Mouse (Mus musculus): ENCODE results near the gene Col6a3.

The Col6a3 gene

DNA sequence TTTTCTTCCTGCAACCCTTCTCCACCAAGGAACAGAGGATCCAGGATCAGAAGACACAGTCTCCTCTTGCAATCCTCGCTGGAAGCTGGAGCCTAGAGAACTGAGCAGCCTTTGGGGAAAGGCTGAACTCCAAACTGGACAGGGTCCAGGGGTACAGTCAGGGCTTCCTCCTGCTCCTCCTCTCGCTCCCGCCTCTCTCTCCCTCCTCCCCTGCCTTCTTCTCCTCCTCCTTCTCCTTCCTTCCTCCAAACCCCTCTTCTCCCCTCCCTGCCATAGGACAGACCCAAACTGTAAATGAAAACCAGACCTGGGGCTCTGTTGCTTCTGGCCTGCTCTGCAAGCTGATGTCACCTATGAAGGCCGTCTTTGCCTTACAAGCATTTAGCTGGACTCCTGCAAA is at the start of gene Col6a3:
TSS of gene Col6a3 (minus strand) at position 136 of the 400 bp plus-strand sequence.
- DNase-seq (ENCODE audit: low spot score in 2 of 2): no peak

DNA sequence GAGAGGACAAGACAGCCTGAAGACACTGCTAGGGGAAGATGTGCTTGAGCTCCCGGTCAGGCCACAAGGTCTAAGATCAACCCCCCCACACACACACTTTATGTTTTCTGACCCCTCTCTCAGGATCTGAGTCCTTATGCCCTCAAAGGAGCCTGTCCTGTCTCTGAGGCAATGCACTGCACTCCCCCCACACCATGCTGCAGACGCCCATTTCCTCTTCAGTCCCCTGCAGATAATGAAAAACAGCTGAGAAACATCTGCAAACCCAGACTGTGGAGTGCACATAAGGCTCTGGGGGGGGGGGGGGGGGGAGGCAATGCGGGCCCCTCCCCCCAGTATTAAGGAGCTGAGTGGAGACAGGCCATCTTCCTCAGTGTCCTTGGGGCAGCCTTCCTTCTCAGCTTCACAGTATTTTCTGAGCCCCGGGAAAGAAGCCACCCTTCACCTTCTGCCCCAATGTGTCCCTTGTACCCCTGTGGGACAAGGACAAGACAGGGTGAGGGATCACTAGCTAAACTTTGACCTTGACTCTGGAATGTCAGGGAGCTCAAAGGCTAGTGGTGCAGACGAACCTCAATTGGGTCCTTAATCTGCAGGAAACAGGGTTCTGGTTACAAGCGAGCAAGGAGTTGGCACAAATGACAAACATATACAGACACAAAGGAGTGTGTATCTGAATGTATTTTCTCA is 42.1 kb upstream of the Col6a3 start:
- no peak for DNase-seq (ENCODE audit: low spot score in 2 of 2)

DNA sequence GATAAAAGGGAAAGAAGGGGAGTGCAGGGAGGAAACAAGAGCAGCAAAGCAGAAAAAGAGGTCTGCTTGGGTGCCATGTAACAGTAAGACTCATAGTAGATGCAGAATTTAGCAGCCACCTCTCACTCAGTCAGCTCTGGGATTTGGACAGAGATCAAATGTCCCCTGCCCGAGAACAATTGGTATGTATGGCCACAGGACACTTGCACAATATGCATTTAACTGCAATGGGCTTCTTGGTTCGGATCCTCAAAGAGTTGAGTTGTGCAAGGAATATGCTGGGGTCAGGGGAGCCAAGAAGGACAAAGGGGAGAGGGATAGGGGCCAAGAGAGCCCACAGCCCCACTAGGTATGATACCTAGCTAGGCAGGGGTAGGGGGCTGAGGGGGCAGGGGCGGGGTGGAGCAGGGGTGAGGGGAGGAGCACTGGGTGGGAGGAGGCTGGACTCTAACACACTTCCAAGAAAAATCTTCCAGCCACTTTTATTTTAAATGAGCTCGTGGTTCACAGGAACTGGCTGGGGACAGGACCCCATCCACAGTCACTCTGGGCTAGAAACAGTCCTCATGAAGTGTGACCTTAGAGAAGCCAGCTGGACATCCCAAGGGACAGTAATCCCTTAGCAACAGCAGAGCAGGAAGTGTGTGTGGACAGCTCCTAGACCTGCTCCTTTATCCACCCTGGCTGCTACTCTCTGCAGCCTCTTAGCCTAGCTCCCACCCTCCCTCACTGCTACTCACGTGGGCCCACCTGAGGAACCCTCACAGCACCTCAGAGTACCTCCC is 32.9 kb upstream of the Col6a3 start:
- DNase-seq (ENCODE audit: low spot score in 2 of 2): no peak

- no peak for DNase-seq (ENCODE audit: low spot score in 2 of 2)
Observed at GRCm38 (mm10) chr1:90875961-90876360, 32.2 kb upstream of the Col6a3 start.

GRCm38 (mm10) chr1:90875371-90875770 is 31.6 kb upstream of the Col6a3 start:
- no peak for DNase-seq (ENCODE audit: low spot score in 2 of 2)

- DNase-seq (ENCODE audit: low spot score in 2 of 2): no peak
Observed at GRCm38 (mm10) chr1:90870581-90870980, 26.8 kb upstream of the Col6a3 start.

GRCm38 (mm10) chr1:90866734-90867133 is 23.0 kb upstream of the Col6a3 start:
- no peak for DNase-seq (ENCODE audit: low spot score in 2 of 2)

GRCm38 (mm10) chr1:90855880-90856279 is 12.1 kb upstream of the Col6a3 start:
- DNase-seq (ENCODE audit: low spot score in 2 of 2): no peak

DNA sequence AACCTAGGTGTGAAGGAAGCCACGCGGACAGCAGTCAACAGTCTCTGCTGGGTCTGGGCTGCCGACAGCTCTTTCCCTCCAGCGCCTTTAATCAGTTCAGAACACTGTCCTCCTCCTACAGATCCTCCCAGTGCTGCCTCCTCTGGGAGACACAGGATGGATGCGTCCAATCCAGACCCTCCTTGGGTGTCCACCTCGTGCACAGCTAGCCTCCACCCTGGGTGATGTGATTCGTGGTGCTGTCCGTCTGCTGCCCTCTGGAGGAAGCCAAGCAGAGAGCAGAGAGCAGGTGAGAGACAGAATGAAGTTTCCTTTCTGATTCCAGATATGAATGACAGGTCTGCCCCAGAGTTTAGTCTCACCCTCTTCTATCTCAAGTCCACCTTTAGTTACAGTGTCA is 6.1 kb upstream of the Col6a3 start:
- no peak for DNase-seq (ENCODE audit: low spot score in 2 of 2)

- DNase-seq (ENCODE audit: low spot score in 2 of 2): no peak
Observed at GRCm38 (mm10) chr1:90845206-90845605, 1.4 kb upstream of the Col6a3 start.

- no peak for DNase-seq (ENCODE audit: low spot score in 2 of 2)
Observed at GRCm38 (mm10) chr1:90842789-90843587, 783 bp downstream of the Col6a3 start.

DNA sequence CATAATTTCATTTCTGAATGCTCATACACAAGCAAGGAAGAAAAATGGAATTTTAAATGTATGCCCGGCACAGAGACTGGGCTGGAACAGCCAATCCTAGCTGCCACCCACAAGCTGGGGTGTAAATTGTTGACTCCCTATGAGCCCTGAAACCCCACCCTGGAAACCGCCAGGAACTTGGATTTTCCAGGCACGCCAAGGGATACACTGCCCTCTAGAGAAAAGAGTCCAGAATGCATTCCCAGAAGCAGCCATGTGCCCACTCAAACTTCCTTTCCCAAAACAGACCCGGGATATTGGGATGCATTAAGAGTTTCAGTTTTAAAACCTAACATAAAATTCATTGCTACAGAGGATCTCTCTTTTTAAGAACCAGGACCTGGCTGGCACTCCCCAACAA is 3.5 kb downstream of the Col6a3 start:
- no peak for DNase-seq (ENCODE audit: low spot score in 2 of 2)

DNA sequence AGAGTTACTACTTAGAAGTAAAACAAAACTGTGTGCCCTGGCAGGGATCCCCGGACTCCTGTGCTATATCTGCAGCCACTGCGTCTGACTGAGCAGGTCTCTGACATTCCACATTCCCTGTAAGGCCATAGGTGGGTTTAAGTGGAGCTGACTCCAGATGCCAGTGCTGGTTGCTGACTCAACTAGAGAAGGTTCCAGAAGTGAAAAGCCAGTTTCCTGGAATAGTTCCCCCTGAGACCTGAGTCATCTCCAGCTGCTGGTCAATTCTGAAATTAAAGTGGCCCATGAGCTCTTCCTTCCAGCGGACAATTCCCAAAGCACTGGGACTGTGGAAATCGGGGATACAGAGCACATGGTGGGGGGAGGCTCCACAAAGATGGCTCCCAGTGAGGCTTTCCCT is 5.1 kb downstream of the Col6a3 start:
- no peak for DNase-seq (ENCODE audit: low spot score in 2 of 2)

- no peak for DNase-seq (ENCODE audit: low spot score in 2 of 2)
Observed at GRCm38 (mm10) chr1:90838221-90838620, 5.5 kb downstream of the Col6a3 start.

DNA sequence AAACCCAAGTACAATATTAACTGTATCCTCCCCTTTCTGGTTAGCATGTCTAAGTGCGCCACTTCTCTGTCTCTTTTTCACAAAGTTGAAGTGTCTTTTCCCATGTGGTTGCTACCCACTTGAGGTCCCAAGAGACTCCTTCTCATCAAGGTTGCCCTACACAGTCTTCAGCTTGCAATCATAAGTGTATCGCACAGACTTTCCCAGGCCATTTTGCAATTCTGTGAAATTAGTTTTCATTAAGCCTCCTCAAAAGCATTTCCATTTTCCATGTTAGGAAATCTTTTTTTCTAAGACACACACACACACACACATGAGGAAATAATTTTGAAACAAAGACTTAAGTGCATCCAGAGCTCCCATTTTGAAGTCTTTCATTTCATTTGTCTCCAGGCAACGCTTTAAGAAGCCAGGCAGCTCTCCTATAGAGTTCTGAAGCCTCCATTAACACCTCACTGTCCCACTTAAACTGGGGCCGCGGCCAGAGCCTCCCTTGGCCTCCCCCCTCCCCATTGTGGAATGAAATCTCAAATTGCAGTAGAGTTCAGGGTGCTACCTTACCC is 7.5 kb downstream of the Col6a3 start:
- DNase-seq (ENCODE audit: low spot score in 2 of 2): no peak

DNA sequence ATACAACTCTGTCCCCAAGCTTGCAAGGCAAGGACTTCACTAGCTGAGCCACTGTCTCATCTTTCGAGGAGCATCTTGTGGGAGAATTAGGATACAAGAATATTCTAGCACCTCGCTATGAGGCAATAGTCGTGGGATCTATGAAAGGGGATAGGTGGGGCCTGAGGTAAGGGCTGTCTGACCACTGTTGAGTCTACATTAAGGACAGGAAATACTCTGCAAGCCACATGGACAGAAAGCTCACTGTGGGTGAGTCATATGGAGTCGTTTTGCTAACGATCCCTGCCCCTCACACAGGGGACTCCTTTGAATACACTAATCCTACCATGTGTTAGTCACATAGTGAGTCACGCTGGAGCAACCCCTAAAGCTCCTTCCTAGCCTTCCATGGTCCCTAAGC is 9.1 kb downstream of the Col6a3 start:
- DNase-seq (ENCODE audit: low spot score in 2 of 2): no peak

DNA sequence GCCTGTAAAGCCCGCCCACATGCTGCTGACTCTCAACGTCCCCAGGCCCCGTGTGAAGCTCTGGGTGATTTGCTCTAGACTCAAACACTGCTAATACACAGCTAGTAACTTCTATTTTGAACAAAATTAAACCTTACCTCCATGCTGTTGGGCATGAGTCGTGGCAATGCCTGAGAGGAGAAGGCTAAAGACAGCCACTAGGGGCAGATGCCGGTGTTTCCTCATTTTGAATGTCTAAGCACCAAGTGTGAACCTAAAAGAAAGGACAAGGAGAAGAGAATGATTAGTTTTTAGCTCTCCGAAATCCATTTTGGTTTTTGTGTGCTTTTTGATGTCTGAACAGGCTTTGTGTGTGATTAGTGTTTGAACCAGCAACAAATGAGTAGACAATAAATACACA is 13.8 kb downstream of the Col6a3 start:
- no peak for DNase-seq (ENCODE audit: low spot score in 2 of 2)

DNA sequence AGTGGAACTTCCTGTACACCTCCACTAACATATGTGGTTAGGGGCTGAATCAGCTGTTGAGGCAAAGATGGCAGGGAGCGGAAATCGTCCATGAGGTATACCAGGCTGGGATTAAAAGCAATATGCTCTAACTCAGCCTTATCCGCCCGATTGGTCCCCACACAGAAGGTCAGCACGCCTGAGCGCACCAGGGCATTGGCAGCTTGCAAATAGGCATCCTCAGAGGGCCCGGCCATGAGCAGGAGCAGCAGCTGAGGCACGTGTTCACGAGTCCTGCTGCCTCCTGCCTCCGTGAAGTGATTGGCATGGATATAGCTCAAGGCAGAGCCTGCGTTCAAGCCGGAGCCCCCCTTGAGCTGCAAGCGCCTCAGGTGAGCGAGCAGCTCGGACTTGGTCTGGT is 30.5 kb downstream of the Col6a3 start:
- no peak for DNase-seq (ENCODE audit: low spot score in 2 of 2)

- no peak for DNase-seq (ENCODE audit: low spot score in 2 of 2)
Observed at GRCm38 (mm10) chr1:90808930-90809329, 34.8 kb downstream of the Col6a3 start.

DNA sequence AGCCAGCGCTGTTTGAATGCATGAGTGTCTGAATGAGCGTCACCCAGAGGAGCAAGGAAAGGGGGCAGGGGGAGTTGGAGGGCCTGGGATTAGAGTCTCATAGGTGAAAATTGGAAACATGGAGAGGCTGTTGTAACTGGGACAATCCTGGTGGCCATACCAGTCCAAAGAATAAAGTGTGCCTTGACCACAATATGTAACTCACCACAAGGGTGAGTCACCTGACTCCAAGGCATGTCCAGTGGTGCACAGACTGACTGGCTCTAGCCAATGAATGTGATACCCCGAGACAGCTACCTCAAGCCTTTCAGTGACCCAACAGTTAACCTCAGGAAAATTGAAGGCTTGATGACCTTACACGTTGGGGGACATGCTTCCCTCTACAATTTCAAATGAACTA is 40.7 kb downstream of the Col6a3 start:
- no peak for DNase-seq (ENCODE audit: low spot score in 2 of 2)

DNA sequence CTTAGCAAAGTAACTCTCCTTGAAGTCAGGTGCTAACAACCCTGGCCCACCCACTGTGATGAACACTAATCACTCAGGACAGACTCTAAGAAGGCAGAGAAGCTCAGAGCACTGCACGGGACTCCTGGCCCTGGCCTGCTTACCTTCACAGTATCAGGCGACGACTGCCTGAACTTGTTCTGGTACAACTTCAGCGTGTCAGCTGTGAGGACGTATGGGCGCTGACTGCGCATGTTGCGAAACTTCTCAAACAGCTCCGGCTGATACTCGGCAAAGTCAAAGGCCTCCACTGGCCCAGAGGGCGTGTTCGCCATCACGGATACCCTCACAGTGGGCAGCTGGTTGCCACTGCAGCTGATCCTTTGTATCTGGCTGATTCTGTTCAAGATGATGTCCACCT is 42.7 kb downstream of the Col6a3 start:
- DNase-seq (ENCODE audit: low spot score in 2 of 2): no peak

DNA sequence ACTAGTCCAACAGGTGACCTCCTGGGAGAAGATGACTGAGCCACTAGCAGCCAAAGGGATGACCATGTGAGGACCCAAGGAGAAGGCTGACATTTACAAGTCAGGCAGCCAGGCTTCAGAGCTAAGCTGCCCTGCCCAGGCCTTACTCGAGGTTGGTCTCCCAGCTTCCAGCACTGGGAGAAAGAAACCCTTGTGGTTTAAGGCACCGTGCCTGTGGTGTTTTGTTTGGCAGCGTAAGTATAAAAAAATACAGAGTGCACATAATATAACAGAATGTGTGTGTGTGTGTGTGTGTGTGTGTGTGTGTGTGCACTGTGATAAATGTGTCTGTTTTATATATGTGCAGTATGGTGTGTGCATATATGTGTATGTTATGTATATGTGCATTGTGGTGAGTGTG is 43.3 kb downstream of the Col6a3 start:
- no peak for DNase-seq (ENCODE audit: low spot score in 2 of 2)

Data from natural killer cell, adult 2 months (primary cell).